Mouse (Mus musculus): ENCODE data around the gene Rccd1. TPM values are rescaled to one million over a fixed set of nuclear protein-coding genes. Genes with fewer than 3 reads are reported as not detected.

Rccd1 gene
- 10 to 100 TPM in 3 of 4 experiments, 1 to 10 TPM in 1; 9.5 to 21.8 (median 14.6) TPM for total RNA-seq (2022)

DNA sequence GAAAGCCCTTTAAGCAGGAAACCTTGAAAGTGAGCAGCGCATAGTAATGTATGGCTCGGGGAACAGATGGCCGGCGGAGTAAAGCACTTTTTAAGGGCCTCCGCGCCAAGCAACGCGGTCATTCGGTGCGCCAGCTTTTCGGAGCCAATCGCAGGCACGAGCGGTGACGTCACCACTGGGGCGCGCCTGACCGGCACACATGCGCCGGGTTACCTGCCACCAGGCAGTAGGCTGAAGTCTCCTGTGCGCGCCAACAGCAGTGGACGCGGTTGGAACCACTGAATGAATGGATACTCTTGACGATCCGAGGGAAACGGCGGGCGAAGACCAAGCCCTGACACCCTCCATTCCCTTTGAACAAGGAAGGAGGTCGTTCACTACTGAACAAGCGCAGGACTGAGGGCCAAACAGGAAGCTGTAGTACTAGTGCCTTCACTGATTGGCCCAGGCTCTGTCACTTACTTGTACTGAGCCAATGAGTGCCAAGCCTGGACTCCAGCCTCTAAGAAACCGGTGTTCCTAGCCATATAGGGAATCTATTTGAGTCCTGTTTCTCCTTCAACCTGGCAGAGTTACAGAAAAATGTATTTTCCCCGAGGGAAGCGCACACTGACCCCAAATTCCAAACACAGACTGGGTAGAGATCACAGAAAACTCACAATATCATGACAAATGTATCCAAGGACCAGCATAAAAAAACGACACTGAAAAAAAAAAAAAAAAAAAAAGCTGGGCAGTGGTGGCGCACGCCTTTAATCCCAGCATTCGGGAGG is at the start of gene Rccd1:
Rccd1 (minus strand) TSS at position 412 of the 773 bp plus-strand sequence.
- peak; percentile 91 for DNase-seq

DNA sequence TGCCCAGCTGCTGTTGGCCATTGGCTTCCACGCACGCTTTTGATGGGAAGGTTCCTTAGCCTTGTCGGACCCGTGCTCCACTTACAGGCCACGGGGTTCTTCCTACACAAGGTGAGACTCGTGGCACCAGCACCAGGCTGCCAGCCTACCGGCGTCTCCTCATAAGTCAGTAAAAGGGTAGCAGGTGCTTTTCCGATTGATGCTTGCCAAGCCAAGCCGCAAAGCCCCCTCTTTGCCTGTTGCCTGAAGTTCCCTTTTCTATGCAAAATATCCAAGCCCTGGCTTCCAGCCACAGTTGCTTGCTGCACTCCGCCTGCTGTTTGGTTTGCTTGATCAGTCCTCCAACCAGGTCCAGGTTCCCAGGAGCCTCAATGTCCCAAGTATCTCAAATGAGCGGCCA is 49.6 kb upstream of the Rccd1 start:
- no peak for DNase-seq

GRCm38 (mm10) chr7:80373352-80373751 is 49.1 kb upstream of the Rccd1 start:
- DNase-seq = no peak

GRCm38 (mm10) chr7:80372667-80373066 is 48.4 kb upstream of the Rccd1 start:
- no peak for DNase-seq

GRCm38 (mm10) chr7:80372166-80372565 is 47.9 kb upstream of the Rccd1 start:
- no peak for DNase-seq

DNA sequence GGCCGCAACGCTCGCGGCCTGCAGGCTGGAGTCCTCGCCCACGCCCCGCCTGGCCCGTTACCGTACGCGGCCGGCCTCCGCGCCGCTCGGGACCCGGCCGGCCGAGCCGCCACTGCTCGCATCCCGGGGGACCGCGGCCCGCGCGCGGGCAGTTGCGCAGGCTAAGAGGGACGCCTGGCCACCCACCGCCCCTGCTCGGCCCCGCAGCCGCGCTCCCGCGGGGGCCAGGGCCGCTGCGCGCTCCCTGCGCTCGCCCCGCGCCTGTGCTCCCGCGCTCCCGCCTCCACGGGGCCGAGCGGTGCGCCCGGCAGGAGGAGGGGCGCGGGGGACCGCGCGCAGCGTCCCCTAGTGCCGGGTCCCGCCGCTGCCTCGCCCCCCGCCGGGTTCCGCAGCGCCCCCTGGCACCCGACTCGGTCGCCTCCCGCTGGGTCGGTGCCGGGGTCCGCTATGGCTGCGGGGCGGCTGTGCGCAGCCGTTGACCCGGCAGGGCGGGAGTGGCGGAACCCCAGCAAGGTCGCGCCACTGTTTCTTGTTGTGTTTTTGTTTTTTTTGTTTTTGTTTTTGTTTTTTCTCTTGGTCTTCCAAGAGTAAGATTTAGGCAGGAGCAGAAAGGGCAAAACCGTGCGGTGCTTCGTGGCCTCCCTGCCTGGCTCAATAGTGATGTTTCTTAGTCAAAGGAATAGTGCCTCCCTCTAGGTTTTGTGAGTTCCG is 46.9 kb upstream of the Rccd1 start, which contains the start of gene Man2a2:
Man2a2 (minus strand) TSS at position 335 of the 711 bp plus-strand sequence.
- peak; percentile 51 for DNase-seq

- peak; percentile 77 for DNase-seq
These were observed 46.4 kb upstream of the Rccd1 start for GRCm38 (mm10) chr7:80370649-80371040.

DNA sequence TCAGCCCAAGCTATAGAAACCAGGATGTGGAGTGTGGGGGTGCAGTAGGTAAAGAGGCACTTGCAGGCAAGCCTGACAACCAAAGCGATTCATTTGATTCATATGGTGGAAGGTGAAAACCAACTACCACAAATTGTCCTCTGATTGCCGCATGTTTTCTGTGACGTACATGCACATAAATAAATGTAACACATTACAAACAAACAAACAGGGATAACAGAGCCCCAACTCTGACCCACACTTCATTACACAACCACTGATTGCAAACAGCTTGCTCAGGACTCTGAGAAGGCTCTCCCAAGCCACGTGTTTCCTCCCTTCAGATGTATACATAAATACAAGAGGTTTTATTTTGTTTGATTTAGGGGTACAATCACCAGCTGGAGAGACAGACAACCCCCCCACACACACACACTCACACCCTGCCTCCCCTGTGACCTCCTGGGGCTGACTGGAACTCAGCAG is 45.7 kb upstream of the Rccd1 start:
- no peak for DNase-seq

DNA sequence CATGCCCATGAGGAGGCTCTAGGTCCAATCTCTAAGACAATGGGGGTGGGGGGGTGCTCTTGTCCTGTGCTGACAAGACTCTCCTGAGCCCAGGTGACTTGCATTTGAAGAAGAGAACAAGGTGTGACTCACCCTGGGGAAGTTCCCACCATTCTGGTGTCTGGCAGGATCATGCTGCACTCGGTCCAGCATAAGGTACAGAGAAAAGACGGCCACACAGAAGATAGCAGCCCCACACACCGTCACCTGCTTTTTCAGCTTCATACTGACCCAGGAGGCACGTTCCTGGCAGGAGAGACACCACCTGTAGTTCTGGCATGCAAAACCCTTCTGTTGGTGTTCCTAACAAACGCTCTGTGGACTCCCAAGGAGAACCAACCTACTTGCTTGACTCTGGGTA is 45.2 kb upstream of the Rccd1 start:
- no peak for DNase-seq

DNA sequence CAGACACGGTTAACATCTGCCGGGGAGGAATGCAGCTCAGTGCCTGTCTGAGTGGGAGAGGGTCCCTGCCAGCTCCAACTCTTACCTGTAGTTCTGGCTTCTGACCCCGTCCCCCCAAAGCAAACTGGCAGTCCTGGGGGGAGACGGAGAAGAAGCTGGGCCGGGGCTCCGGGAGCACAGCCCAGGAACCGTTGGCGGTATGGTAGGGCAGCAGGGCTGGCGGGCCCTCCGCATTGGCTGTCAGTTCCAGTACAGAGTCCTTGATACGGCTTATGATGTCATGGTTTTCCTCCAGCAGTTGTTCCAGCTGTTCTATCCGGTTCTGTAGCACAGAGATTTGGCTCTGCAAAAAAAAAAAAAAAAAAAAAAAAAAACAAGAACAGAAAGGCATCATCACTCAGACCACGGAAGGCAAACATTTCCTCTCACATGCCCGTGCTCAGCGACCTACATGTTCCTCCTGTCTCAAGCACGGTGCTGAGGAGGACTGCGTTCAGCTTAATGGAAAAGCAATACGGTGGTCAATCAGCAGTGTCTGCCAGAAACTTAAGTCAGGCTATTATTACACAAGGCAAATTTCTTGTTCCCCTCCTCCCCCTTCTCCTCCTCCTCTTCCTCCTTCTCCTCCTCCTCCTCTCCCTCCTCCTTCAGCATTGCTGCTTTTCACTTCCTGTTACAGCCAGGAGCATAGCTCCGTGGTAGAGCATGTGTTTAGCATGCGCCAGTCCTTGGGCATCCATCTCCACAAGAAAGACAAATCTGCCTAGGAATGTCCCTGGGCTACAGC is 44.6 kb upstream of the Rccd1 start:
- DNase-seq = no peak

DNA sequence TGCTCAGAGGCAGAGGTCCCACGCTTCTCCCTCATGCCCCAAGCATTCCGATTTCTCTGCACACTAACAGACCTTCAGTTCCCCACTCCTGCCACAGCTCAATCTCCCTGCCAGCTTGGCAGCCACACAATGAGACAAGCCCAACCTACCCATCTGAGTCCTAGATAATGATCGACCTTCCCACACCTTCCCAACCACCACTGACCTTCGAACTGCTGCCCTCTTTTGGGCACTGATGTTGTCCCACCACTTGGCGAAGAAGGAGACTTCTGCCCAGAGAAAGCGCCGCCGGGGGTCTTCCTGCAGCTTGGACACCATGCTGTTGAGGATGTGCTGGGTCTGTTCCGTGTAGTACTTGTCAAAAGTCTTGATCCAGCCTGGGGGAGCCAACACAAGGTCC is 43.8 kb upstream of the Rccd1 start:
- no peak for DNase-seq

GRCm38 (mm10) chr7:80367232-80367631 is 43.0 kb upstream of the Rccd1 start:
- DNase-seq = no peak

DNA sequence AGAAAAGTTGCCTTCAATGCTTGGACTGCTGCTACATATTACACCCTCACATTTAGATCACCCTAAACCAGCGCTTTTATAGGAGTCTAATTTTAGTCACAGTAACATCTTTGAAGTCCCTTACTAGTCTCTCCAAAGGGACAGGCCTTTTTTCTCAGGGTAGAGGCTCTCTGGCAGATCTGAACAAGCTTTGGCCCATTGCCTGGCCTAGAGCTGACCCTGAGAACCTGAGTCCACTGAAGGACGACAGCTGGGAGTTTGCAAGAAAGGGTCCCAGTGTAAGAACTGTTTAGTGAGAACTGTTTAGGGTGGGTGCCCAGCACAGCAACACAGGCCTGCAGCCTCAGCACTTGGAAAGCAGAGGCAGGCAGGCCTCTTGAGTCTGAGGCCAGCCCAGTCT is 41.5 kb upstream of the Rccd1 start:
- peak; percentile 76 for DNase-seq

GRCm38 (mm10) chr7:80360435-80360834 is 36.2 kb upstream of the Rccd1 start:
- no peak for DNase-seq

GRCm38 (mm10) chr7:80358039-80358438 is 33.8 kb upstream of the Rccd1 start:
- no peak for DNase-seq

DNA sequence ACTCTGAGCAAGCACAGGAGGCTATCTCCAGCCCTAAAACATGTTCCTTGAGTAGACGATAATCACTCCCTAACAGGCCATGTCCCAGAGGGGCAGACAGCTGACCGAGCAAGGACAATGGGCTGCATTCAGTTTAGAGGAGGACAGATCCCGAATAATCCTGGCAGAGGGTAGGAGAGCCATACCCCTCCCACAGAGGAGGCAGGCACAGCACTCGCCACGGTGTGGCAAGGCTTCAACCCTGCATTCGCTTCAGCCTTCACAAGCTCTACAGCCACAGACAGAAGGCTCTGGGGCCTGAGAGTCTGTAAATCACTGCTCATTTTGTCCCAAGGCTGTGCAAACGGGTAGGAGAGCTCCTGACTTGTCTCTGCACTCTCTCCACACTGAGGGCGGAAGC is 32.9 kb upstream of the Rccd1 start:
- no peak for DNase-seq

GRCm38 (mm10) chr7:80356351-80356750 is 32.1 kb upstream of the Rccd1 start:
- DNase-seq = no peak

GRCm38 (mm10) chr7:80352920-80353319 is 28.7 kb upstream of the Rccd1 start:
- no peak for DNase-seq

DNA sequence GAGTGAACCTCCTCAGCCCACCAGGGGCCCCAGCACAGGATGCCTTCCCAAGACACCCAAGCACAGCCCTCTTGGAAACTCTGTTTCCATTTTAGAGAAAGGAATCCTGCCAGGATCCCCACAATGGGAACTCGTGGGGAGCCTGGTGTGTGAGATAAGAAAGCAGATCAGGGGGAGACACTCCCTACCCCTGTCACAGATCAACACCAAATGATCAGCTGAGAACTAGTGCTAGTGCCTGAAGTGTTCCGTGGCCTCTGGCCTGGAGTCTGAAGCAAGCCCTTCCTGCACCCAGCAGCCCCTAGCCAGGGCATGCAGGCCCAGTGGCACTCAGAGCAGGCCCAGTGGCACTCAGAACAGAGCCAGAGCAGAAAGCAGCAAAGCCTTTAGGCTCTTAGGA is 26.6 kb upstream of the Rccd1 start:
- no peak for DNase-seq

GRCm38 (mm10) chr7:80347670-80348586 is 23.7 kb upstream of the Rccd1 start:
- DNase-seq = no peak

- no peak for DNase-seq
These were observed 22.6 kb upstream of the Rccd1 start for GRCm38 (mm10) chr7:80346830-80347229.

- DNase-seq = no peak
These were observed 21.9 kb upstream of the Rccd1 start for GRCm38 (mm10) chr7:80346173-80346572.

Measured in adrenal gland, adult 8-10 months (tissue).